Mouse (Mus musculus) bone marrow macrophage, adult 2 months (primary cell): Measurements from ENCODE around the gene Diaph3.

ENCODE experiments used
- CTCF ChIP-seq: IDR thresholded peaks from 2 replicates; pipeline ENCODE4 v1.5.1; 2012; ENCODE audit warnings: low read depth, mild to moderate bottlenecking, low read length, moderate library complexity
- POLR2A ChIP-seq: IDR thresholded peaks from 2 replicates; pipeline ENCODE4 v1.6.1; 2012; ENCODE audit warnings: mild to moderate bottlenecking, low read depth, low read length, borderline replicate concordance

DNA sequence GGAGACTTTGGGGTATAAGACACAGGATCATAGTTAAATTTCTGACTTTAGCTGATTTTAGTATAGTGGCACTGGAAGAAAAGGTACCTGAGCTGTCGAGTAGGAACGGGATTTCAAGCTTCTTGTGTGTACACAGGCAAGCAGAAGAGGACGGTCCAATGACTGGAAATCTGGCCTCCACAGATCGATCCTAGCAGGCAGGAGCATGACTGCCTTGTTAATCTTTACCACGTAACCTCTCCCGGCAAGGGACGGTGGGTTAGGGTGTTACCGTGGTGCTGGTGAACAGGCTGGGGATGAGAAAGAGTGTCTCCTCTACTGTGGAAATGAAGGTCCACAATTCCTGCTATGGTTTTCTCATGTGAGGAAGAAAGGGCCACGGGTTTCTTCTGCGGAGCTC lies 120.8 kb downstream of the Diaph3 start:
- no peak for TF ChIP-seq CTCF
- TF ChIP-seq POLR2A: no peak
